Mouse (Mus musculus): ENCODE measurements around the gene Plppr2. TPM values are rescaled to one million over a fixed set of nuclear protein-coding genes. Genes with fewer than 3 reads are reported as not detected.

The Plppr2 gene
- polyA plus RNA-seq, 1 experiment from 2014 or later = 2.7 TPM

DNA sequence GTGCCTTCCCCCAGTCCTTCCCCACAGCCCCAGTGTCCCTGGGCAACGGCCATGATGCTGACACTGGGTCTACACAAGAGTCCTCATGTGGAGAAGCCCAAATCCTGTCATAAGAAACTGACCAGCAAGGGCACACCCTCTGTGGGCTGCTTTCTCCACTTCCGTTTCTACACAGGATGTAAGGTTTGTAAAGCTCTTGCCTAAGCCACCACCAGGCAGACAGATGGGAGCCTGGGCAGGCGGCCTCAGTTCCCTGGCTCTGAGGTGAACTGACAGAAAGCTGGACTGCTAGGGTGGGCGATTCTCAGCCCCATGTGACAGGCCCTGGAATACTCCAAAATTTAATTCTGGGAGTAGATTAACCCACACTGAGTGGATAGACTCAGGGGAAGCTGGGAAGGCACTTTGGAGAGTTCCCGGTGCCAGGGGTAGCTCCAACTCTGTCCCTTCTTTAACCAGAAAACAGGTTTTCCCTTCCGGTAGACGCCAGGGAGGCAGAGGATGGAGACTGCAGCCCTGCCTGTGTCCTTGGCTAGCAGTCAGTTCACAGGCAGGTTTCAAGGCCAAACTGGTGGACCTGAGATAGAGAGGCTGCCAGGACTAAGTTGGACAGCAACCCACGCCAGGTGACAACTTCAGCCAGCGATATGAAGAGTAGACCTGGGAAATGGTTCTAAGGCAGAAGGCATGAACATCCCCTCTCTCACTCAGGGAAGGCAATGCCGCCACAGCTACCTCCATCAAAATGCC, 27.2 kb upstream of the Plppr2 start:
- TF ChIP-seq CTCF (IDR thresholded peaks at IDR 0.05; ENCODE audit: low read depth) (no peak), EP300 (optimal IDR thresholded peaks at IDR 0.05) (no peak)

DNA sequence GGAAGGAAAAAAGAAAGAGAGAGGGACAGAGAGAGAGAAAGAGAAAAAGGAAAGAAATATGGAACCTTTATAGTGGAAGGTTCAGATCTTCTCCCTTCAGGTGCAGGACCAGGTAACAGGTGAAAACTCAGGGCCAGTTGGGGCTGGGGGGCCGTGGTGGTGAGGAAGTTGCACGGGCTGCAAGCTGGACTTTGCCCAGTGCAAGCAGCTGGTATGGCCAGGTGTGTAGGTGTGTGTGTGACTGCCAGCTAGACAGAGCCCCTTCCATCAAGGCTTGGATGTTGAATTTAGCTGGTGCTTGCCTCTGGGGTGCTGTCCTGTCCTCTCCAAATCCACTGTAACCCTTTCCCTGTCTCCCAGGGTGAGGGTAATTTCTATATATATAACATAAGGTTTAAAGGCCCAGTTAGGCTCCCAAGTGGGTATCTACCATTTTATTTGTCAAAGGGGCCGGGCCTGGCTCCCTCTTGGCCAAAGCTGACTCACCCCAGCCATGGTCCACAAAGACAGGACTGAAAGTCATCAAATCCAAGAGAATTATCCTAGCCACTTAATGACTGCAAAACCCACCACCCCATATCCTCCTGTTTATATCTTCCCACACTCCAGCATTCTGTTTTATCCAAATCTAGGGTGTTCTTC, 19.9 kb upstream of the Plppr2 start:
- peak overlapping the region; percentile 74 for H3K4me3 ChIP-seq (ENCODE audit: low read depth, low read length)
- no peaks in the 10 kb centered on the region for H3K9me3 ChIP-seq (ENCODE audit: control insufficient read depth, low read length)
- WGBS = 43% methylated on average over 3 of the region's 3 CpGs
- peak; percentile 65 for ATAC-seq (ENCODE audit: low FRiP score, low TSS enrichment)
- H3K4me2 ChIP-seq (replicated peaks; ENCODE audit: low read depth) = peak overlapping the region; percentile 90
- peak overlapping the region; percentile 92 for H3K9ac ChIP-seq (ENCODE audit: low read length)
- peaks cover 3% of the 10 kb centered on the region; the same call in 1 of the 2 replicates for H3K36me3 ChIP-seq (ENCODE audit: control insufficient read depth, insufficient read depth, low read length)
- peak overlapping the region; percentile 99 for H3K27ac ChIP-seq (replicated peaks)
- no peaks in the 10 kb centered on the region for H3K4me1 ChIP-seq (replicated peaks; ENCODE audit: control insufficient read depth, insufficient read depth)
- no peaks in the 10 kb centered on the region for H3K27me3 ChIP-seq (ENCODE audit: control insufficient read depth, insufficient read depth, low read length)
- TF ChIP-seq EP300 (optimal IDR thresholded peaks at IDR 0.05) (no peak), CTCF (IDR thresholded peaks at IDR 0.05; ENCODE audit: low read depth) (no peak)
- DNase-seq (ENCODE audit: low spot score) = peak; percentile 78

More for the DNA sequence above, 27.2 kb upstream of the Plppr2 start:
- peaks cover 10% of the 10 kb centered on the region; the same call in 1 of the 2 replicates for H3K36me3 ChIP-seq (ENCODE audit: control insufficient read depth, insufficient read depth, low read length)
- H3K9me3 ChIP-seq (ENCODE audit: control insufficient read depth, low read length) = no peaks in the 10 kb centered on the region
- H3K9ac ChIP-seq (ENCODE audit: low read length) = no peak overlapping the region
- ATAC-seq (ENCODE audit: low FRiP score, low TSS enrichment) (no peak), DNase-seq (ENCODE audit: low spot score) (no peak)
- H3K4me3 ChIP-seq (ENCODE audit: low read depth, low read length) = no peak overlapping the region
- 76% methylated on average over 10 of the region's 10 CpGs for WGBS
- H3K4me2 ChIP-seq (replicated peaks; ENCODE audit: low read depth) = no peak overlapping the region
- no peaks in the 10 kb centered on the region for H3K4me1 ChIP-seq (replicated peaks; ENCODE audit: control insufficient read depth, insufficient read depth)
- H3K27ac ChIP-seq (replicated peaks) = no peak overlapping the region
- H3K27me3 ChIP-seq (ENCODE audit: control insufficient read depth, insufficient read depth, low read length) = no peaks in the 10 kb centered on the region

DNA sequence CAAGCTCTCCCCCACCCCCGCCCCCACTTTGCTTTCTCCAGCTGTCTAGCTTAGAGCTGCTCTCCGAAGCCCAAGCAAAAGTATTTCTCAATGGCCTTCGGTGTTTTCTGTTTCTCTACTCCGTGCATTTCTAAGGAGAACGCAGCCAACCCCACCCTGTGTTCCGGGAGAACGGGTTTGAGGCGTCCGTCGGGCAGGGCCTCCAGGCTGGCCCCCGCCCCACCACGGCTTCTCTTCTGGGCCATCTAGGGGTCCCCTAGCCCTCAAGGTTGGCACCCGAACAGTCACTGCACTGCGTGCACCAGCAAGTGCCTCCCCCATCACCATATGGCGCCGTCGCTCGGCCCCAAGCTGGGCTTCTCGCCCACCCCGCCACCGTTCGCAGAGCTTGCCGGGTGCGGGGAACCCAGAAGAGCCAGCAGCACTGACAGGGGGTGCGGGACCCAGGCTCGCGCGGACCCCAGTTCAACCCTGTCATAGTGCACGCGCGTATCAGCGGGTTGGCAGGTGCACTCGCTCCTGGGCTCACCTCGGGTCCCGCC, 19.3 kb upstream of the Plppr2 start:
- TF ChIP-seq CTCF (IDR thresholded peaks at IDR 0.05; ENCODE audit: low read depth) = no peak
- TF ChIP-seq EP300 (optimal IDR thresholded peaks at IDR 0.05) = no peak
- H3K9me3 ChIP-seq (ENCODE audit: control insufficient read depth, low read length) = no peaks in the 10 kb centered on the region
- peaks cover 3% of the 10 kb centered on the region; the same call in 1 of the 2 replicates for H3K36me3 ChIP-seq (ENCODE audit: control insufficient read depth, insufficient read depth, low read length)
- 2% methylated on average over 35 of the region's 35 CpGs for WGBS
- H3K27me3 ChIP-seq (ENCODE audit: control insufficient read depth, insufficient read depth, low read length) = no peaks in the 10 kb centered on the region
- ATAC-seq (ENCODE audit: low FRiP score, low TSS enrichment) (peak; percentile 45), DNase-seq (ENCODE audit: low spot score) (peak; percentile 55)
- H3K4me2 ChIP-seq (replicated peaks; ENCODE audit: low read depth) = peak overlapping the region; percentile 90
- peak overlapping the region; percentile 74 for H3K4me3 ChIP-seq (ENCODE audit: low read depth, low read length)
- H3K9ac ChIP-seq (ENCODE audit: low read length) = peak overlapping the region; percentile 92
- H3K4me1 ChIP-seq (replicated peaks; ENCODE audit: control insufficient read depth, insufficient read depth) = no peaks in the 10 kb centered on the region
- peak overlapping the region; percentile 99 for H3K27ac ChIP-seq (replicated peaks)

DNA sequence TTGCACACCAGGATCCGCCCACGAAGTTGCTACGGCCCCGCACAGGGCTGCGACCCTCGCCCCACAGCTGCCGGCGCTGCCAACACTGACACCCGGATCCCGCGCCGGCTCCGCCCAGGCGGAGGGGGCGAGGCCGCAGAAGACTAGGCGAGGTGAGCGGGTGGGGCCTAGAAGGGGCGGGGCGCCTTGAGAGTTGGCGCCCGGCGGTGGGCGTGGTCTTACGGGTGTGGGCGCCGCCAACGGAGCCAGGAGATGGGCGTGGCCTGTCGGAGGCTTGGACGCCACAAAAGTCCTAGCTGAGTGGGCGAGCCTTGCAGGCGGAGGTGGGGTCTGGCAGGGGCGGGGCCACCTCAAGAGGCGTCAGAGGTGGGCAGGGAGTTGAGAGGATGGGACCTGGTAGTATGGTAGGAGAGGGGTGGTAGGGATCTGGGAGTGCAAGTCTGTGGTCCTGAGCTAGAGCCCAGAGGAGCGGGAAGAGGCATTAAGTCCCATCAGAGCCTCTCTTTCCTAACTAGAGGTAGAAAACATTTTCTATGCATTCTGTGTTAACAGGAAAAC, 18.7 kb upstream of the Plppr2 start, which contains the start of gene Rab3d:
Rab3d (minus strand) TSS at position 158 of the 558 bp plus-strand sequence.
- Histone ChIP-seq H3K9me3 (ENCODE audit: control insufficient read depth, low read length) (no peaks in the 10 kb centered on the region), H3K4me1 (replicated peaks; ENCODE audit: control insufficient read depth, insufficient read depth) (no peaks in the 10 kb centered on the region), H3K4me3 (ENCODE audit: low read depth, low read length) (peak within 1 kb of the TSS; percentile 74), H3K27ac (replicated peaks) (peak within 1 kb of the TSS; percentile 99), H3K4me2 (replicated peaks; ENCODE audit: low read depth) (peak within 1 kb of the TSS; percentile 90), H3K36me3 (ENCODE audit: control insufficient read depth, insufficient read depth, low read length) (peaks cover 3% of the 10 kb centered on the region; the same call in 1 of the 2 replicates), H3K27me3 (ENCODE audit: control insufficient read depth, insufficient read depth, low read length) (no peaks in the 10 kb centered on the region), H3K9ac (ENCODE audit: low read length) (peak within 1 kb of the TSS; percentile 92)
- no peak for TF ChIP-seq EP300 (optimal IDR thresholded peaks at IDR 0.05)
- TF ChIP-seq CTCF (IDR thresholded peaks at IDR 0.05; ENCODE audit: low read depth) = peak; percentile 13; the same call in 1 of the 2 replicates
- peak; percentile 99 for DNase-seq (ENCODE audit: low spot score)
- 1% methylated on average over 30 of the region's 36 CpGs for WGBS
- ATAC-seq (ENCODE audit: low FRiP score, low TSS enrichment) = peak; percentile 89

DNA sequence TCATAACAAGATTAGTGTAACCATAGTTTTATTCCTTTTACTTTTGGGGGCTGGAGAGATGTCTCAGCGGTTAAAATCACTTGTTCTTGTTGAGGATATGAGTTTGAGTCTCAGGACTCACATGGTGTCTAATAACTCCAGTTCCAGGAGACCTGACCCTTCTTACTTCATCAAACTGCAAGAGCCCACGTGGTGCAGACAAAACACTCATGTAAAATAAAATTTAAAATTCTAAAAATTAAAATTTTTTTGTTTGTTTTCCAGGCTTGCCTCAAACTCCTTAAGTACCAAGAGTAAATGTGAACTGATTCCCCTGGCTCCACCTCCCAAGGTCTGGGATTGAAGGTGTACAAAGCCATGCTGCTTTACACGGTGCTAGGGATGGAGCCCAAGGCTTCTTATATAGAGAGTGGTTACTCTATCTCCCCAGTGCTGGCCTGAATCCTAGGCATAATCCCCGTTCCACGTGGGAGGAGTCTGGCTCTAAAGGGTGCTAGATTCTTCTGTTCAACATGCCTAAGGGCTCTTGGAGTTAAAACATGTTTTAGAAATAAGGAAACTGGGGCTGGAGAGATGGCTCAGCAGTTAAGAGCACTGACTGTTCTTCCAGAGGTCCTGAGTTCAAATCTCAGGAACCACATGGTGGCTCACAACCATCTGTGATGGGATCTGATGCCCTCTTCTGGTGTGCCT, 18.0 kb upstream of the Plppr2 start:
- 20% methylated on average over 5 of the region's 5 CpGs for WGBS
- Histone ChIP-seq H3K27ac (replicated peaks) (peak overlapping the region; percentile 25), H3K4me1 (replicated peaks; ENCODE audit: control insufficient read depth, insufficient read depth) (no peaks in the 10 kb centered on the region), H3K4me2 (replicated peaks; ENCODE audit: low read depth) (peak overlapping the region; percentile 90), H3K36me3 (ENCODE audit: control insufficient read depth, insufficient read depth, low read length) (peaks cover 3% of the 10 kb centered on the region; the same call in 1 of the 2 replicates), H3K4me3 (ENCODE audit: low read depth, low read length) (no peak overlapping the region; the same call in 1 of the 2 replicates), H3K27me3 (ENCODE audit: control insufficient read depth, insufficient read depth, low read length) (no peaks in the 10 kb centered on the region), H3K9ac (ENCODE audit: low read length) (no peak overlapping the region), H3K9me3 (ENCODE audit: control insufficient read depth, low read length) (no peaks in the 10 kb centered on the region)
- no peak for ATAC-seq (ENCODE audit: low FRiP score, low TSS enrichment)
- DNase-seq (ENCODE audit: low spot score) = no peak
- TF ChIP-seq CTCF (IDR thresholded peaks at IDR 0.05; ENCODE audit: low read depth) (0 out of 2 replicates have a peak, but pooled peaks have one; percentile 24), EP300 (optimal IDR thresholded peaks at IDR 0.05) (no peak)
